Mouse (Mus musculus): Measurements from ENCODE around the gene Gm28308.

The Gm28308 gene

DNA sequence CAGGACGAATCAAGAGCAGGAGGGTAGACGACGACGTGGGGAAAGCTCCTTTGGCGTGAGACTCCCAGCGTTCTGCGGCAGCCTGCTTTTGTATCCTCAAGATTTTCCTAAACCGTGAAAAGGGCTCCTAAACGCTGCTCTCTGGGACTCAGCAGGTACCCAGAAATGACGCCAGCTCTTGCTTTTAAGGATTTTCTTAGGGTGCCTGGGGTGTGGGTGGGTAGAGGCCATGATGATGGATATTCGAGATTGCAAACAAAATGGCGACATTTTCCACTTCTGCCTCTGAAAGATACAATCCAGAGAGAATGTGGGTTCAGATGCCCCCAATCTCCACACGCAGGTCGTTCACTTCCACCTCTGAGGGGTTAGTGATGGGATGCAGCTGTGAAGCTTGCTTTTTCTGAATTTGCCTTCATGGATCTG lies 45.4 kb downstream of the Gm28308 start:
- DNase-seq (ENCODE audit: low spot score in 2 of 2), result no peak

DNA sequence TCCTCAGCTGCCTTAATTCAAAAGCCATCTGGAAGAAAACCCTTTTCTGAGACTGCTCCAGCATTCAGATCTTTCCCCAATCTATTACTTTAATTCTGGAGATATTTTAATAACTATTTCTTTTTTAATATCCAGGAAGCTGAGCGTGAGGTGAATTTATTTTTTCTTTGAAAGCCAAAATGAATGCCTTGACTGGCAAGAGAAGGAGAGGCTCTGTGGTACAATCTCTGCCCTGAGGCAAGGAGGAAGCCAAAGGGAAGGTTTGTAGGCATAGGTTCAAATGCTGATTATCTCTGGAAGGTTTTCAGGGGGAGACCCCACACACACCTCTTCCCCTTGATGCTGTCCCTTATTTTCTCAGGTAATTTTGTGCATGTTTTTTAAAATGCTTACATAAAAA lies 46.0 kb downstream of the Gm28308 start:
- no peak for DNase-seq (ENCODE audit: low spot score in 2 of 2)

DNA sequence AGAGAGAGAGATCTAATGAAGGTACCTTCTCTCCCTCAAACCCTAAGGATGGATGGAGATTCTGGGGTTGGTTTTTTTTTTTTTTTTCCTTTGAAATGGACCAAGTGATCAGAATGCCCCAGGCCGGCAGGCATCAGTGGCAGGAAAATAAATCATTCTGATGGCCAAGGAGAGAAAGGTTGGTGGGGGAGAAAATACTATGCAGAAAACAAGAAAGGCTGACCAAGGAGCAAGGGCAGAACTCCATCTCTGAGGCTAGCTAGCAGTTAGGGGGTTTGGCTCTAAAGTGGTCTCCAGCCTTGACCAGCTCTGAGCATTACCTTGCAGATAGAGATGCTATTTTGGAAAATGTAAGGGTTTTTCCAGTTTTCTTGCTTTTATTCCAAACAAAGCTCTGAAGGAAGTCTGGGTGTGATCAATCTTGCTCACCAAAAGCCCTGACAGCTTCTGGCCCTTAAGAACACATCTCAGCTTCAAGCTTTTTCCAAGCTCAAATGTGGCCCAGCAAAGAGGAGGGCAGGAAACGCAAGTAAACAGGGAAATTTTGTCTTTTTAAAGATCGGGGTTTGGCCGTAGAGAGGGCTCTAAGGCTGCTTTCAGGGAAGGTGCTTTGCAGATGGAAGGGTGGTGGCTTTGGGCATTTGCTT lies 46.6 kb downstream of the Gm28308 start:
- DNase-seq (ENCODE audit: low spot score in 2 of 2), result no peak

DNA sequence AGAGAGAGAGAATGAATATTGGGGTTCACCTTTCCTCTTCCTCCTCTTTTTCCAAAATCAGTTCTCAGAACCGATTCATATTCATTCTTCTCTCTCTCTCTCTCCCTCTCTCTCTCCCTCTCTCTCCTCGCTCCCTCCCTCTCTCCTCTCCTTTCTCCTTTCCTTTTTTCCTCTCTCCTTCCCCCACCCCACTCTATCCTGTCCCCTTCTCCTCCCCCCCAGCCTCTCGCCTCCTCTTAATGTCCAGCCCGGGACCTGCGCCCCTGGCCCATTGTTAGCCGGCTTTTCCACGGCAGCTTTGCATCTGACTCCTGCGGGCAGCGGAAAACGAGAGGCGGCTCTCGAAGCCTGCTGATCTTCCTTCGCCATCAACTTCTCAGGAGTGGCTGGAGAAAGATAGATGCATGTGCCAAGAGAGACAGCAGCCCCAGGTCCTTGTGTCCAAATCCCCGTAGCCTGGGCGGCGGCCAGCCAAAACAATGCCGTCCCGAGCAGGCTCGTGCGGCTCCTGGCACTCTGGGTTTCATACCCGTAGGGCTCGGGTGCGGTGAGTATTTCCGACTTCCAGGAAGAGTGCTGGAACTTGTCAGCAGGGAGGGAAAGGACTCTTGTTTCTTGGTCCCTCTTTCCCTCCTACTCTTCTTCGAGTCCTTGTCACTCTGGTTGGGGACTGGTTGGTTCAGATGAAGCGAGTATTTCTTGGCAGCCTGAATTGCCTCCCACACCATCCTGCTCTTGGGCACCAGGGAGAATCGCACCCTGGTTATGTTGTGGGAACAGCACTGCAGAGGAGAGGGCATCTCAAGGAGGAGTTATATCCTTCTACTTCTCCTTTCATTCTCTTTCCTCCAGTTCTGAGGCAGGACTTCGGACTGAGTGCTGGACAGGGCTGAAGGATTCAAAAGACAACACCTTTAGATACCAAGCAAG lies 47.4 kb downstream of the Gm28308 start:
- DNase-seq (ENCODE audit: low spot score in 2 of 2), result no peak

DNA sequence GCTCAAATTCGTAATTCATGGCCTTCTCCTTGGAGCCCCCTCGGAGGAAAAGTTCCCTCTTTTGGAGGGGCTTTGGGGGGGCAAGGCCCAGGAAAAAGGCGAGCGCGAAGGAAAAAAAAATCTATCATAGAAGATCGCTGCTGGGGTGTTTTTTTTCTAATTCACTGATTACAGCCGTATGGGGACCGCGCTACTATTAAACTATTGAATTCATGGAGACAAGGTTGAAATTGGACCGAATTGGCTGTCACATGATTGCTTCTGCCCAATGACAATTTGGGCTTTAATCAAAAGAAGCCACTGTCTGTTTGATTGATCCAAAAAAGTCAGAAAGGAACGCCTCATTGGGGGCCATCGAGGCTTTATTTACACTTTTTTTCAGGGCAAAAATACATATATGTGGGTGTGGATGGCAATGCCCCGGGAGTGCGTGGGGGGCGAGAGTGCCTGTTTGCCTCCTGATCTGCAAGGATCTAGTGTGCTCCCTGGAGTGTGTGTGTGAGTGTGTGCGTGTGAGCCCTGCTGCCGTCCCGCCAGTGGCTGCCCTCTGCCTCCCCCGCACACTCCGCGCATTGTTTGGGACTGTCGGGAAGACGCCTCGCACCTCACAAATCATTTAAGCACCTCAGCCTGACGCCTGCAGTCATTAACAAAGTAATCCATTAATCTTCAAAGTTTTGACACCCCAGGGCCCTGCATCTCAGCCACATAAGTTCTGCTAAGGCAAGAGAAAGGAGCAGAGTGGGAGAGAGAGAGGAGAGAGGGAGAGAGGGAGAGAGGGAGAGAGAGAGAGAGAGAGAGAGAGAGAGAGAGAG lies 48.3 kb downstream of the Gm28308 start, which contains the start of gene Hoxa2:
Gene Hoxa2, minus strand, starts transcription at position 206 of the 815 bp plus-strand sequence.
- no peak for DNase-seq (ENCODE audit: low spot score in 2 of 2)

DNA sequence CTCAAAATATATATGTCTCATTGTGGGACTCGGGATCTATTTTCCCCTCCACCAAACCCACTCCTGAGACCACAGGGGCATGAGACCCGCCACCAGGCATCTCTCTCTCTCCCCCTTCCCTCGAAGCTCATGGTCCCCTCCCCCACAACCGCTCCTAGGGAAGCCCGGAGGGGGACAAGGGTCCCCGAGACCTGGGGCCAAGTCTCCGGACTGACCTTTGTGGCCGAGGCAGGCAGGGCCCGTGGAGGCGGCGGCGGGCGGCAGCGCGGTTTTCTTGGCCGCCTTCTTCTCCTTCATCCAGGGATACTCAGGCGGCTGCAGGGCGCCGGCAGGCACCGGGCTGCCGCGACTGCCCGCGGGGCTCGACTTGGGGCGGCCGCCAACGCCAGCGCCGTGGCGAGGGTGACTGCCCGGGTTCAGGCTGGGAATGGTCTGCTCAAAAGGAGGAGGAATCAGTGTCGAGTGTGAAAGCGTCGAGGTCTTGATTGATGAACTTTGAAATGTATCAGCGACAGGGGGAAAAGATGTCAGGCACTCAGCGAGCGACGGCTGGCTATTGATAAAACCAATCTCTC lies 49.0 kb downstream of the Gm28308 start:
- no peak for DNase-seq (ENCODE audit: low spot score in 2 of 2)

DNA sequence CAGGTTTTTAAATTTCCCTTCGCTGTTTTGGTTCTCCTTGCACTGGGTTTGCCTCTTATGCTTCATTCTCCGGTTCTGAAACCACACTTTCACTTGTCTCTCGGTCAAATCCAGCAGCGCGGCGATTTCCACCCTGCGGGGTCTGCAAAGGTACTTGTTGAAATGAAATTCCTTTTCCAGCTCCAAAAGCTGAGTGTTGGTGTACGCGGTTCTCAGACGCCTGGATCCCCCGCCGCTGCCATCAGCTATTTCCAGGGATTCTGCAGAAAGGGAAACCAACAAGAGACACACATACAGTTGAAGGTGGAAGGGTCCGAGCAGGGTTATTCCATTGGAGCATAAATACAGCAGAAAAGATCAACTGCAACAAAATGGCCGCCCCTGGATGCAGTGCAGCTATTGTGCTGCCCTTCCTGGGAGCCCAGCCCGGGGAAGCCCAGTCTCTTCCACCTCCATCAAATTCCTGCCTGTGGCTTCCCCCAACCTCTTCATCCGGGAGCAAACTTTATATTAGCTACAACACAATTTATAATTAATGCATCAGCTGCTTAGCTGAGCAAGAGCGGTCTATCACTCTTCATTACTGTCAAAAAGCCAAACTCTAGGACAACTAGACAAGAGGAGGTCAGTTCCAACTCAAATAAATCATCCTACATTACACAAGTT lies 49.6 kb downstream of the Gm28308 start:
- no peak for DNase-seq (ENCODE audit: low spot score in 2 of 2)

DNA sequence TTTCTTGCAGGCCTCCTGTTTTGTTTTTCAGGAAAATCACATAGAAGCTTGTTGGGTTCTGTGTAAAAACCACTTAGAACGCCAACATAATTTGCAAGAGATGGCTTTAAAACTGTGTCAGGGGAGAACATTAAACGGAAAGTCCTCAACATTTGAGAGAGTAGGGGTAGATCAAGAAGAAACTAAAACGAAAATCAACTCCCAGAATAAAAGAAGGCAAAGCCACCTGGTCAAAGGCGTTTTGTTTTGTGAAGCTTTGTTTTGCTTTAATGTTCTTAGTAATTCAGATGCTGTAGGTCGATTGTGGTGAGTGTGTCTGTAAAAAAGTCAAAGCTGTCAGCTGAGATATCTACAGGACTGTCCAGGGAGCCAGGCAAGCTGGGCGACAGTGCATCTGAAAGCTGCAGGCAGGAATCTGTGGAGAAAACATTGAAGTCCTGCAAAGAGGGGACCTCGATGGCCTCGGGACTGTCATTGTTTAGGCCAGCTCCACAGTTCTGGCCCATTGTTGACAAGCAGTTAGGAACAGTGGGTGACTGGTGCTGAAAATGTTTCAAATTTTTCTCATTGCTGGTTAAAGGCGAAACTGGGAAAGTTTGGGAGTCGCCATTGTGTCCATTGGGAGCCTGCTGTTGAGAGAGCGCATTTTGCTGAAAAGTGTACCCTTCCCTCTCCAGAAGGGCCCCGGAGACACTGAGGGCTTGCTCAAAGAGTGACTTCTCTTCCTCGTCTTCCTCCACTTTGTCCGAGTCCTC lies 50.4 kb downstream of the Gm28308 start:
- no peak for DNase-seq (ENCODE audit: low spot score in 2 of 2)

DNA sequence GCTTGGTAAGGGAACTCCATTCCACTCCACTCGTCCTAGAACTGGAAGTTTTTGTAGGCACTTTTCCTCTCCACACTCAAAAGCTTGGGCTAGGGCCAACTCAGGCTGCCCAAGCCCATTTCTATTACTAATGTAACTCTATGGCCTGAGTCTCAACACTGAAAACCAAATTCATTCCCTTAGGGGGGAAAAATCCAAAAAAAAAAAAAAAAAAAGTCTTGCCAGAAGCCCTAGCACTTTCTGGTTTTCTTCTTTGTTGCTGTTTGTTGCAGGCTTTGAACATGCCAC lies 51.1 kb downstream of the Gm28308 start:
- no peak for DNase-seq (ENCODE audit: low spot score in 2 of 2)

DNA sequence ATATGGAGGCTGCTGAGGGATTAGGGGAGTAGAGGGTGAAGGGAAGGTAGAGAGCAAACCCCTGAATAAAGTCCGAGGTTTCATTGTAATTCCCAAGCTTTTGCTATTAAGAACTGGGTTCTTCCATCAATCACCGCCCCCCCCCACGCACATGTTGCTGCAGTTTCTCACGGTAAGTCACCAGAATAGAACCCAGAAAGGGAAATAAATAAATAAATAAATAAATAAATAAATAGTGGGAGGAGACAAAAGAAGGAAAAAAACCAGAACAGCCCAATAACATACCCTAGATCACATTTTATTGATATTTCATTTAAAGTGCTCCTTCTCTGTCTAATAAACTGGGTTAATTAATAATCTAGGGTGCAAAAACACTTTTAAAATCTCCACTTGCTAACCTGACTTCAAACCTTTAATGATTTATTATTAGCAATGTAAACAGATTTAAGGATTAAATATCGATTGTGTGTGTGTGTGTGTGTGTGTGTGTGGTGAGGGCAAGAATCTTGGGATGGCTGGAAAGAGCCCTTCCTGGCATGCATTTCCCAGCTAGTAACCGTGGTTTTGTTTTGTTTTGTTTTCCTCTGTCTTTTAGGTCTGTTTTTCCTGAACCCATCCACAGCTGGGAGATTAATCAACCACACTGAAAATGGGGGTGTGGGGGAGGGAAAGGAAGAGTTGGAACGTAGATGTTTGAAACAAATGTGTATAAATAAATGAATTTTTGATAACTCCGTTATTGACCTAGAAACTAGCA lies 51.6 kb downstream of the Gm28308 start:
- no peak for DNase-seq (ENCODE audit: low spot score in 2 of 2)

DNA sequence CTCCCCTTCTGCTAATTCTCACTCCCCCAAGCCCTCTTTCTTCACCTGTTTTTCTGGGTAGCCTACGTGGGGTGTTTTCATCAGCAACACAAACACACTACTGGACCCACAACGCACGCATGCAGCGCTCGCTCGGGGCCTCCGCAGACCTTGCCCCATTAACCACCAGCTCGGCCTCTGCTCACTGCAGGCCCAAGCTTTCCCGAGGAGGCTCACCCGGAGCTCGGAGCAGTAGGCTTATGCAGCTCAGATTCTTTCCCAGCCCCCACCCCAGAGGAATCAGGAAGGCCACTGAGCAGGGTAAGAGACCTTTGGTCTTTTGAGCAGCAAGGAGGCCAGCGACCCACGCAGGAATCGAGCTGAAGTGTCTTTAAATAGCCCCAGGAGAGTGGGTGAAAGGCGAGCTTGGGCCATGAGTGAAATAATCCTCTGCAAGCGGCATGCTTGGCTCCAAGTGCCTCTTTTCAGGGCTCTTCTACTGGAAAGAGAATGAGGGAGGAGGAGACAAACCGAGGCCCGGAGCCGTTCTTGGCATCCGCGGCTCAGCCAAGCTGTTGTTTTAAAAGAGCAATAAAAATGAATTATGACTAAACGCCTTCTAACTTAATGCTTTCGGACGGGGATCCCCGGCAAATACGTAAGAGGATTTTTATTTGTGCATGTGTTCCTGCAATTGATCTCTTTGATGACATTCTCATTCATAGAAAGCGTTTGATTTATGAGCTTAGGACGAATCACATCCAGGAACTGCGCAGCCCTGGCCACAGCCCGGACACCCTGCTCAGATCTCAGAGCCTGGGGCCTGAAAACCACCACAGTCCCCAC lies 52.4 kb downstream of the Gm28308 start:
- DNase-seq (ENCODE audit: low spot score in 2 of 2), result no peak

DNA sequence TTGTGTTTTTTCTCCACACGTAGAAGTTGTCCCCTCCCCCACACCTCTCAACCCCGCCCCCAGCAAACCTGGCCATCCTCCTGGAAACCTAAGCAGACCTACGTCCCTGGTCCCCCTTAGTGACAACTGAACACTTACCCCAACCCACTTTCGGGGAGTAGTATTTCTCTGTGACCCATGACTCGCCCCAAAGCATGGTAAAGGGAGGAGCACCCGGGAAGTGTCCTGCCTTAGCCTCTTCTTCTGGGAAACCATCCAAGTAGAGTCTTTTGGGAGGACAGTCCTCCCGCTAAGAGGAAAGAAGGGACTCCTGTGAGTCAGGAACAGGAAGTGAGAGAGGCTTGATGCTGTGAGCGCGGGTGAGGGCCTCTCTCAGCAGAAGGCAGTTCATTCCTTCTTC lies 53.2 kb downstream of the Gm28308 start:
- no peak for DNase-seq (ENCODE audit: low spot score in 2 of 2)

DNA sequence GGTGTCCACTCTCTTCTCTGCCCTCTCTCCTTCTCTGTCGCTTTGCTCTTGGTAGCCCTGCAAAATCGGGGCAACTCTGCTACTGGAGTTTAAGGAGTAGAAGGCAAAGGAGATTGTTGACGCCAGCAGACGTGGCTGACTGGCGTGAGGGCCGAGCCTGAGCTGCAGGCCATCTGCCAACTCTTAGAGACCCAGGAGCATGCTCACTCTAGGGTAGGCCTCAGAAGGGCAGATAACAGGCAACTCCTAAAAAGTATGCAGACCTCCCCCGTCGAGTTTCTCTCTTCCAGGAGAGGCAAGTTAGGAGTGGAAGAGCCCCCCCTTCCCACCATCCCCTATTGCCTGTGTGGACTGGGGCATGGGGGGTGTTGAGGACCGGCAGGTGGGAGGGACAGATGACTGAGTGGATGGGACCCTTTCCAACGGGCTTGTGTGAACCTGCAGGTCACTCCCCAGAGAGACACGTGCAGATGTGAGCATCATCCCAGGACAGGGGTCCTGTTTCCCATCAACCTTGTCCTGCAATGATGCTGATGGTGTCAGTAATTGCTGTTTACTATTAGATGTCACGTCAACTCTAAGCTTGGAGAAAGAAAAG lies 53.9 kb downstream of the Gm28308 start:
- DNase-seq (ENCODE audit: low spot score in 2 of 2), result no peak

DNA sequence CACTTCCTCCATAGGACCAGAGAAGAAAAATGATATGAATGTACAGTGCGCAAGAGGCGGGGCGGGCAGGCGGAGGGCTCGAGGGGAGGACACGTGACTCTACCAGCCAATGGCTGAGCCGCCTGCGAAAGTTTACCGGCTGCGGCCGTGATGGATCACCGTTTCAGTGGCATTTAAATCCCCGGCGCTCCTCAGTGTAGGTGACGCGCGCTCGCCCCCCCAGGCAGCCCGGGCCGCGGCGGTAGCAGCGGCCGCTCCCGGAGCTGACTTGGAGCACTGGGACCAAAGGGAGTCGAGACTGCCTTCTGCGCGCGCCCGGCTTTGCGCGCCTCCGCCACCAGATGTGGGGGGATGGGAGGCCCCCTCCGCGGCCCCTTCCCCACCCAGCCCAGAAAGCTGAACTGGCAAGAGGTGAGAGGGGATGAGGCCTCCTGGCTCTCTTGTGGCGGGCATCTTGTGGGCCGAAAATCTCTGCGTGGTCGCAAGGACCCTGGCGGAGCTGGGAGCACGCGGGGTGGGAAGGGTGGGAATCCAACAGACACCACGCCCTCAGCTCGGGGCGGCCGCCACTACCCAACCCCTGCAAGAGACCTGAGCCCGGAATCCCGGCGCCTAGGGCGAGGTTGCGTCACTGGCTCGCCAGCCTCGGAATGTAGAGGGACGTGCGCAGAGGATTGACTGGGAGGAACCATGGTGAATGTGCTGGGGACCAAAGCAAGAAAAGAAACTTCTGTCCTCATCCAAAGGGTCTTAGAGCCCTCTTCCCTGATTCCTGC lies 54.7 kb downstream of the Gm28308 start, which contains the start of gene Hoxa1:
Gene Hoxa1, minus strand, starts transcription at position 42 of the 776 bp plus-strand sequence.
- no peak for DNase-seq (ENCODE audit: low spot score in 2 of 2)

DNA sequence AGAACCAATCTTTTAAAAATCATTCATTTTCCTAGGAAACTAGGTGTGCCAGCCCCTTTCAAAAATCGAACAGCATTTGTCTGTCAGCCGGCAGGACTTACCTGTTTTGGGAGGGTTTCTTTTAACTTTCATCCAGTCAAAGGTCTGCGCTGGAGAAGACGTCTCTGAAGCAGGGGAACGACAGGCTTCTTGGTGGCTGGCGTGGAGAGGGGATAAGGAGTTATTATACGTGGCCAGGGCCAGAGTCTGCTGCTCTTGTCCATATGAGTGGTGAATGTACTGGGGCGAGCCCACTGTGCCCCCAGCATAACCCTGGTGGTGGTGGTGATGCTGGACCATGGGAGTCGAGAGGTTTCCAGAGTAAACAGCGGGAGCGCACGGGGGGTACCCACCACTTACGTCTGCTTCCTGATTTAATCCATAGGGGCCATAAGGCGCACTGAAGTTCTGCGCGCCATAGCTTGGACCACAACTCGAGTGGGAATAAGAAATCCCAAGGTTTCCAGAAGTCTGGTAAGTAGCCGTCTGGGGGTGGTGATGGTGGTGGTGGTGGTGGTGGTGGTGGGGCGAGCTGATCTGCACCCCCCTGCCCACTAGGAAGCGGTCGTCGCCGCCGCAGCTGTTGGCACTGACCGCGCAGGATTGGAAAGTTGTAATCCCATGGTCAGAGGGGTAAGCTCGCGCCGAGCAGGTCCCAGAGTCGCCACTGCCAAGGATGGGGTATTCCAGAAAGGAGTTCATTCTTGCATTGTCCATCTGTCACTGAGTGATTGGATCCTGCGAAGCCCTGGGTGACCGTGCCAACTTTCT lies 55.5 kb downstream of the Gm28308 start:
- DNase-seq (ENCODE audit: low spot score in 2 of 2), result no peak

DNA sequence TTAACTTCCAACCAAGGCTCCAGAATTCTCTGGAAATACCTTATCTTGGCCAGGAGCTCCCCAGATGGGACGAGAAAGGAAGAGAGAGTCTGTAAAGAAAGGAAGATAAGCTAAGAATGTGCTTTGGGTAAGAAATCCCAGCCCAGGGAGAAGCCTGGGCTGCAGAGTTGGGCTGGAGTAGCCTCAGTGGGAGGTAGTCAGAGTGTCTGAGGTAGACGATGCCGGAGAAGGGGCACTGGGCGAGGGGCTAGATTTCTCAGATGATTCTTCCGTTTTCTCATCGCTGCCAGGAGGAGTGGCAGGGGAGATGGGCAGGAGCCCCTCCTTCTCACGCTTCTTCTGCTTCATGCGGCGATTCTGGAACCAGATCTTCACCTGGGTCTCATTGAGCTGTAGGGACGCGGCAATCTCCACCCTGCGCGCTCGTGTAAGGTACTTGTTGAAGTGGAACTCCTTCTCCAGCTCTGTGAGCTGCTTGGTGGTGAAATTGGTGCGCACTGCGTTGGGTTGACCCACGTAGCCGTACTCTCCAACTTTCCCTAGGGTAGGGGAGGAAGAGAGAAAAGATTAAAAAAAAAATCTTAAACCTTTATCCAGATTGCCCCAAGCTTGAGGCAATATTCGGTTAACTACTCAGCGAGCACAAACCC lies 56.5 kb downstream of the Gm28308 start:
- DNase-seq (ENCODE audit: low spot score in 2 of 2), result no peak

Data from frontal cortex, postnatal 36 days (tissue).